ENCODE assay signal across 10 mouse cellular contexts in the genomic region with DNA sequence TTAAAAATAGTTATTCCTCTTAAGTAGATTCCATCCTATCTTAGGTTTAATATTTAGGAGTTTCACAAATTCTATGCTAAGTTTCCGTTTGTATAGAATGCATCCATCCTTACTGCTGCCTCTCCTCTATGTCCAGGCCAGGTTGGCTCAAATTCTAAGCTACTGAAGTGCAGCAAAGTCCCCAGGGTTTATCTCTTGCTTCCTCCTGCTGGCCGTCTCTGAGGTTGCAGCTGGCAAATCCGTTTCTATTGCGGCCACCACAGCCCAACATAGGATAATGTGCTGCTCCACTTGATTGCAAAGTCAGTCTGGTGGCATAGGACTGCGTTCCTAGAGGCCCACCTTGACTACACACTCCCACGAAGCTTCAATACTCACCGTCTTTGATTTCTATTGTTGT.
DNase-seq lines count a peak whose midpoint lies in the region; ATAC-seq and TF ChIP-seq lines count a peak whose summit lies in the region.
"Had no signal": no experiment of that assay in that cellular context is flagged by ENCODE, and none has a peak within 500 bp of the region (broad histone marks: within the 10 kb centered on the region; RNA-seq: fewer than 3 reads in every experiment).

No protein-coding gene starts in this region.

- H3K4me3 ChIP-seq in heart, adult 2 months: no peak overlapping the region
- H3K4me3 ChIP-seq in heart, embryonic 12.5 days: no peak overlapping the region
- H3K4me3 ChIP-seq: neural tube, embryonic 12.5 days had no signal

- intact Hi-C loops in heart, adult 2 months (cut with DNase I): no loop called here

- no peak for TF ChIP-seq EP300 in heart, adult 2 months (IDR thresholded peaks at IDR 0.05; ENCODE audit: insufficient read depth, low read depth, low read length)

- 9% methylated on average over 7 of the region's 7 CpGs for WGBS in heart, adult 2 months
- WGBS in heart, embryonic 12.5 days: 13% methylated on average over 7 of the region's 7 CpGs

- no peaks in the 10 kb centered on the region for H3K79me2 ChIP-seq in heart, adult 2 months (replicated peaks; ENCODE audit: control insufficient read depth, insufficient read depth, low read length)

- H3K9ac ChIP-seq in heart, adult 2 months (ENCODE audit: low read depth, low read length): no peak overlapping the region
- H3K9ac ChIP-seq in heart, embryonic 12.5 days: no peak overlapping the region
- H3K9ac ChIP-seq: neural tube, embryonic 12.5 days had no signal

- H3K9me3 ChIP-seq in heart, embryonic 12.5 days (replicated peaks): no peaks in the 10 kb centered on the region
- H3K9me3 ChIP-seq: G1E; neural tube, embryonic 12.5 days had no signal

- TF ChIP-seq POLR2A in heart, adult 2 months (IDR thresholded peaks at IDR 0.05; ENCODE audit: insufficient read depth, low read depth, low read length): no peak
- TF ChIP-seq POLR2A in brain, embryonic 14.5 days (IDR thresholded peaks at IDR 0.05; ENCODE audit: borderline replicate concordance, extremely low read depth, insufficient read depth, insufficient read length, poor library complexity, severe bottlenecking): no peak

- ATAC-seq in heart, embryonic 12.5 days (ENCODE audit: insufficient number of reproducible peaks, low FRiP score): no peak; the same call in 1 of the 2 replicates
- ATAC-seq in megakaryocyte progenitor cell, adult 5-6 weeks (replicated peaks; ENCODE audit: poor library complexity): peak; percentile 70

- no peaks in the 10 kb centered on the region for H3K4me1 ChIP-seq in heart, adult 2 months (ENCODE audit: control insufficient read depth, insufficient read depth, low read length)
- H3K4me1 ChIP-seq in heart, embryonic 12.5 days (replicated peaks): no peaks in the 10 kb centered on the region
- H3K4me1 ChIP-seq: neural tube, embryonic 12.5 days had no signal

- no peaks in the 10 kb centered on the region for H3K27me3 ChIP-seq in heart, adult 2 months (ENCODE audit: control insufficient read depth, insufficient read depth, low read length)
- no peaks in the 10 kb centered on the region for H3K27me3 ChIP-seq in heart, embryonic 12.5 days (replicated peaks)
- H3K27me3 ChIP-seq: neural tube, embryonic 12.5 days had no signal

- DNase-seq in heart, adult 2 months: no peak
- DNase-seq in brain, embryonic 14.5 days (ENCODE audit: low read depth): peak; percentile 82
- DNase-seq in heart, postnatal 4 days: peak; percentile 64
- DNase-seq in layer of hippocampus, postnatal 36 days: peak; percentile 9 to 11
- DNase-seq in right cerebral cortex, postnatal 25 days: peak; percentile 56
- no peak for DNase-seq in thymus, postnatal 36 days

- no peaks in the 10 kb centered on the region for H3K36me3 ChIP-seq in heart, adult 2 months (ENCODE audit: control insufficient read depth, insufficient read depth, low read length)
- no peaks in the 10 kb centered on the region for H3K36me3 ChIP-seq in heart, embryonic 12.5 days
- H3K36me3 ChIP-seq: G1E; neural tube, embryonic 12.5 days had no signal

- H3K27ac ChIP-seq in heart, adult 2 months: no peak overlapping the region
- H3K27ac ChIP-seq in heart, embryonic 12.5 days (ENCODE audit: poor library complexity, severe bottlenecking): no peak overlapping the region
- H3K27ac ChIP-seq: neural tube, embryonic 12.5 days had no signal

- TF ChIP-seq CTCF in heart, adult 2 months (IDR thresholded peaks at IDR 0.05): peak; percentile 58
- peak; percentile 75 for TF ChIP-seq CTCF in brain, embryonic 14.5 days (IDR thresholded peaks at IDR 0.05; ENCODE audit: borderline replicate concordance, extremely low read depth, insufficient read depth, insufficient read length)

- no peak overlapping the region for H3K4me2 ChIP-seq in heart, embryonic 12.5 days
- H3K4me2 ChIP-seq: neural tube, embryonic 12.5 days had no signal

Comparison
In these comparisons a context has a peak if more than half of its experiments do, and no peak if none do; other contexts are left out.
1. DNase-seq: peak in brain, embryonic 14.5 days (single experiment), heart, postnatal 4 days (single experiment), layer of hippocampus, postnatal 36 days (2 of 2) and right cerebral cortex, postnatal 25 days (single experiment); none in heart, adult 2 months (0 of 2) and thymus, postnatal 36 days (0 of 2).